Mouse (Mus musculus) midbrain, embryonic 16.5 days (tissue): ENCODE data around the gene Klb. TPM values are rescaled to one million over a fixed set of nuclear protein-coding genes. Genes with fewer than 3 reads are reported as not detected.
"Not testable (repeated sequence)": the region's sequence is repeated elsewhere in the genome, so short reads cannot be mapped to it uniquely, and the experiment has no call there.

Source experiments
- ATAC-seq: fragments of 200-750 bp; cut with Nextera tagmentation; 2 replicates; pipeline ENCODE4 v1.8.0; 2017; ENCODE audit warnings: moderate TSS enrichment
- H3K27ac ChIP-seq: fragments of 300-500 bp; sonication (generic); 2 replicates; pipeline ENCODE4 v1.5.1; 2014; ENCODE audit warnings: mild to moderate bottlenecking, low read length, mixed read lengths
- H3K27me3 ChIP-seq: fragments of 300-500 bp; sonication (generic); 2 replicates; pipeline ENCODE4 v1.6.1; 2014; ENCODE audit warnings: low read depth, low read length, mixed read lengths; ENCODE audit not compliant: control insufficient read depth, insufficient read depth
- H3K36me3 ChIP-seq: fragments of 300-500 bp; sonication (generic); 2 replicates; pipeline ENCODE4 v1.6.1; 2014; ENCODE audit warnings: mild to moderate bottlenecking, low read length, moderate library complexity, mixed read lengths; ENCODE audit not compliant: control insufficient read depth, insufficient read depth
- H3K4me1 ChIP-seq: fragments of 300-500 bp; sonication (generic); 2 replicates; pipeline ENCODE4 v1.6.1; 2014; ENCODE audit warnings: mild to moderate bottlenecking, low read length, mixed read lengths; ENCODE audit not compliant: control insufficient read depth, insufficient read depth
- H3K4me2 ChIP-seq: fragments of 300-500 bp; sonication (generic); 2 replicates; pipeline ENCODE4 v1.6.1; 2014; ENCODE audit warnings: mild to moderate bottlenecking, low read length, mixed read lengths
- H3K4me3 ChIP-seq: fragments of 300-500 bp; sonication (generic); 2 replicates; pipeline ENCODE4 v1.5.1; 2014; ENCODE audit warnings: low read depth, mild to moderate bottlenecking, low read length, moderate library complexity, mixed read lengths
- H3K9ac ChIP-seq: fragments of 300-500 bp; sonication (generic); 2 replicates; pipeline ENCODE4 v1.6.1; 2014; ENCODE audit warnings: low read depth, low read length, mixed read lengths
- H3K9me3 ChIP-seq: fragments of 300-500 bp; sonication (generic); replicated peaks from 2 replicates; pipeline ENCODE4 v1.6.1; 2014; ENCODE audit warnings: mild to moderate bottlenecking, low read length, mixed read lengths; ENCODE audit not compliant: control insufficient read depth, poor library complexity, severe bottlenecking
- WGBS: fragments of 180-500 bp; shearing (Covaris S2); extraction: QIAGEN DNeasy Blood & Tissue Kit; methylation state at CpG from one replicate; pipeline ENCODE4 v1.1.7; 2014; 5-methylcytosine and 5-hydroxymethylcytosine counted together
- polyA plus RNA-seq: library from polyadenylated mRNA; unstranded; fragments of >200 nt; fragmentation: Nextera tagmentation; extraction: Ambion mirVana; gene quantifications from 2 replicates; pipeline ENCODE4 v1.2.1, GENCODE M21; 2015

Klb gene
- polyA plus RNA-seq, result 0.09 and 0.15 TPM in 2 replicates

GRCm38 (mm10) chr5:65348168-65348567, at the start of gene Klb:
Klb (plus strand) TSS chr5:65348314.
- no peaks in the 10 kb centered on the region for H3K36me3 ChIP-seq
- H3K4me1 ChIP-seq, result no peaks in the 10 kb centered on the region
- no peak within 1 kb of the TSS for H3K9ac ChIP-seq
- peak within 1 kb of the TSS; percentile 3; the same call in 1 of the 2 replicates for H3K4me3 ChIP-seq
- WGBS, result 49% methylated on average over 15 of the region's 15 CpGs
- H3K4me2 ChIP-seq, result peak within 1 kb of the TSS; percentile 40
- no peak within 1 kb of the TSS for H3K27ac ChIP-seq
- H3K27me3 ChIP-seq, result no peaks in the 10 kb centered on the region
- H3K9me3 ChIP-seq, result no peaks in the 10 kb centered on the region
- ATAC-seq, result no peak

- H3K4me2 ChIP-seq, H3K4me1 ChIP-seq, ATAC-seq, H3K27ac ChIP-seq, H3K9ac ChIP-seq, H3K9me3 ChIP-seq, H3K4me3 ChIP-seq, H3K36me3 ChIP-seq, H3K27me3 ChIP-seq: not testable (repeated sequence)
- 94% methylated on average over 1 of the region's 1 CpGs for WGBS
Observed at GRCm38 (mm10) chr5:65299623-65300022, 48.5 kb upstream of the Klb start.

DNA sequence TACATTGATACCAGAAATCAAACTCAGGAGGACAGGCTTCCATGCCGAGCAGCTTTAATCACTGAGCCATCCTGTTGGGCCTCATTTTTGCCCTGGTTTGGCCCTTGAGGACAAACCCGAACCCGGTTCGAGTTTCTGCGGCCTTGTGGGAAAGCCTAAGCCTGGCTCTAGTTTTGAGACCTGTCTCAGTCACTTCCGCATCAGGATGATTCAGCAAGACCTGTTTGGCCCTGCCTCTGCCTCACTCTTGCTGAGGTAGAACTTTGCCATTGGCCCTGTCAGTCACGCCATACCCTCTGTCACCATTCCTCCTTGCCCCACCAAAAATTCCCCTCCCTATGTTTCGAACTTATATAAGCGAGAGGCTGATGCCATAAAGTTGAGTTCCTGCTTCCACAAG, 48.0 kb upstream of the Klb start:
- Histone ChIP-seq H3K9me3 (no peaks in the 10 kb centered on the region), H3K27me3 (no peaks in the 10 kb centered on the region), H3K9ac (no peak overlapping the region), H3K27ac (no peak overlapping the region), H3K4me1 (no peaks in the 10 kb centered on the region), H3K4me3 (no peak overlapping the region), H3K36me3 (0 out of 2 replicates have a peak, but pooled peaks cover 4% of the 10 kb centered on the region), H3K4me2 (no peak overlapping the region)
- WGBS, result 94% methylated on average over 9 of the region's 9 CpGs
- no peak for ATAC-seq

DNA sequence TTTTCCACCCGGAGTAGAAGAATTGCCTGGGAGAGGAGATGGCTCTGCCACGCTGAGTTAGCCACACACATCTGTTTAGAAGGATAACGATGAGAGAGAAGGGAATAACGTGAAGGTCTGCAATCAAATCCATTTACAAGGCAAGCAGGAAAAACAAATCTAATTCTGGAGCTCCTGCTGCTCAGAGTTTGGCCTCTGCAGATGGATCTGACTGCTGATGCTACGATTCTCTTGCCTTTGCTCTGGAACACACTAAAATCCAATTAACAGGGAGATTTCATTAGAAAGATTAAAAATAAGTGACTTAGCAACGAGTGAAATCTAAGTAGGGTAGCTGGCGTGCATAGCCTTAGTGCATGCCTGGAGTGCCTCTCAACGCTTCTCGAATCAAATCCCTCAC, 42.6 kb upstream of the Klb start:
- H3K9ac ChIP-seq, result no peak overlapping the region
- H3K4me2 ChIP-seq, result no peak overlapping the region
- no peak overlapping the region for H3K27ac ChIP-seq
- peaks cover 8% of the 10 kb centered on the region; the same call in 1 of the 2 replicates for H3K36me3 ChIP-seq
- H3K4me3 ChIP-seq, result no peak overlapping the region
- 77% methylated on average over 9 of the region's 9 CpGs for WGBS
- H3K4me1 ChIP-seq, result no peaks in the 10 kb centered on the region
- no peaks in the 10 kb centered on the region for H3K27me3 ChIP-seq
- no peaks in the 10 kb centered on the region for H3K9me3 ChIP-seq
- no peak for ATAC-seq

GRCm38 (mm10) chr5:65308208-65308607, 39.9 kb upstream of the Klb start:
- Histone ChIP-seq H3K36me3 (peaks cover 4% of the 10 kb centered on the region; the same call in 1 of the 2 replicates), H3K27ac (no peak overlapping the region), H3K4me1 (no peaks in the 10 kb centered on the region), H3K4me2 (no peak overlapping the region), H3K9me3 (no peaks in the 10 kb centered on the region), H3K4me3 (no peak overlapping the region), H3K27me3 (no peaks in the 10 kb centered on the region), H3K9ac (no peak overlapping the region)
- no peak for ATAC-seq
- 94% methylated on average over 7 of the region's 7 CpGs for WGBS

DNA sequence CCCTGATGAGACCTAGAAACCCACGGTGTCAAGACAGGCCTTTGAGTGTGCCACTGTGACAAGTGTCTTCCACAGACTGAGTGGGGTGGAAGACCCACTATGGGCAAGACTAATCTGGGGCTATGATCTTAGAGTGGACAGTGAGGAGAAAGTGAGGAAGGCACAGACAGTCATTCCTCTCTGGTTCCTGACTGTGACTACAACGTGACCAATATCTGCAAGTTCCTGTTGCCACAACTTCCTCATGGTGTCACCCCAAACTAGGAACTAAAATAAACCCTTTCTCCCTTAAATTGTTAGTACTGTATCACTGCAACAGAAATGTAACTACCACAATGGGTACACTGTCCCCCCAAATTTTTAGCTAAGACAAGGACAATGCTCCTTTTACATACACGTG, 39.2 kb upstream of the Klb start:
- Histone ChIP-seq H3K4me2 (no peak overlapping the region), H3K4me3 (no peak overlapping the region), H3K27ac (no peak overlapping the region), H3K9me3 (no peaks in the 10 kb centered on the region), H3K27me3 (no peaks in the 10 kb centered on the region), H3K4me1 (no peaks in the 10 kb centered on the region), H3K9ac (no peak overlapping the region), H3K36me3 (peaks cover 4% of the 10 kb centered on the region; the same call in 1 of the 2 replicates)
- ATAC-seq, result no peak
- WGBS, result 97% methylated on average over 3 of the region's 3 CpGs

DNA sequence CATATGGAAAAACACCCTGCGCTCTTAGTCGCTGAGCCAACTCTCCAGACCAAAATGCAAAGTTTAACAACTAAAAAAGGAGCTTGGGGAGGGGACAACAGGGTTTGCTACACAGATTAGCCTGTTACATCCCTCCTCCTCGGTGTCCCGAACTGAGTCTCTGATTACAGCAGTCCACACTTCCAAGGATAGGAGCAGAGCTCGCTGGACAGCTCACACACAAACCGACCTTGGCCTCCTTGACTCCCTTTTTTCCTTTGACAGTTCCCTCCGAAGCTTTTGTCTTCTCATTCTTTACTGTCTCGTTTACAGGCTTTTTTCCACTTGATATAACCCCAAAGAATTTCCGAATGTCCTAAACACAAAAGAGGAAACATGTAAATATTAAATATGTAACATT, 28.9 kb upstream of the Klb start:
- no peak overlapping the region for H3K27ac ChIP-seq
- WGBS, result 93% methylated on average over 9 of the region's 9 CpGs
- no peaks in the 10 kb centered on the region for H3K9me3 ChIP-seq
- no peaks in the 10 kb centered on the region for H3K4me1 ChIP-seq
- no peak overlapping the region for H3K4me3 ChIP-seq
- peaks cover 3% of the 10 kb centered on the region; the same call in 1 of the 2 replicates for H3K36me3 ChIP-seq
- H3K27me3 ChIP-seq, result no peaks in the 10 kb centered on the region
- no peak overlapping the region for H3K9ac ChIP-seq
- no peak overlapping the region for H3K4me2 ChIP-seq
- ATAC-seq, result no peak

- ATAC-seq, result no peak
- H3K9ac ChIP-seq, result no peak overlapping the region
- H3K4me1 ChIP-seq, result no peaks in the 10 kb centered on the region
- no peak overlapping the region for H3K4me3 ChIP-seq
- no peaks in the 10 kb centered on the region for H3K9me3 ChIP-seq
- H3K4me2 ChIP-seq, result no peak overlapping the region
- no peak overlapping the region for H3K27ac ChIP-seq
- H3K27me3 ChIP-seq, result no peaks in the 10 kb centered on the region
- WGBS, result 90% methylated on average over 10 of the region's 10 CpGs
- no peaks in the 10 kb centered on the region; the same call in 1 of the 2 replicates for H3K36me3 ChIP-seq
Observed at GRCm38 (mm10) chr5:65322165-65322564, 25.9 kb upstream of the Klb start.

GRCm38 (mm10) chr5:65324271-65324670, 23.8 kb upstream of the Klb start:
- Histone ChIP-seq H3K27ac (no peak overlapping the region), H3K36me3 (no peaks in the 10 kb centered on the region), H3K4me2 (no peak overlapping the region), H3K27me3 (no peaks in the 10 kb centered on the region), H3K4me1 (no peaks in the 10 kb centered on the region), H3K4me3 (no peak overlapping the region), H3K9ac (no peak overlapping the region), H3K9me3 (no peaks in the 10 kb centered on the region)
- WGBS, result 94% methylated on average over 3 of the region's 3 CpGs
- no peak for ATAC-seq
